Mouse (Mus musculus) spleen, adult 2 months (tissue): ENCODE results near the gene Gns. TPM values are rescaled to one million over a fixed set of nuclear protein-coding genes. Genes with fewer than 3 reads are reported as not detected.

ENCODE experiments used
- DNase-seq, 2 experiments: peaks; one replicate each; pipeline versions ENCODE4 v3.0.0 to v3.0.0-alpha.2; 2012 to 2021; ENCODE audit warnings: low spot score in 2 of 2, low read depth in 1 of 2
- H3K27ac ChIP-seq: fragments of 200-500 bp; 2 replicates; pipeline ENCODE4 v1.5.1; 2012; ENCODE audit warnings: low read length, inconsistent platforms; ENCODE audit not compliant: insufficient read depth
- H3K27me3 ChIP-seq: fragments of 200-500 bp; 2 replicates; pipeline ENCODE4 v1.6.1; 2012; ENCODE audit warnings: mild to moderate bottlenecking, moderate library complexity, low read length, inconsistent platforms; ENCODE audit not compliant: control insufficient read depth, insufficient read depth
- H3K36me3 ChIP-seq: fragments of 200-500 bp; 2 replicates; pipeline ENCODE4 v1.6.1; 2012; ENCODE audit warnings: mild to moderate bottlenecking, low read length, inconsistent platforms; ENCODE audit not compliant: control insufficient read depth, insufficient read depth
- H3K4me1 ChIP-seq: fragments of 200-500 bp; 2 replicates; pipeline ENCODE4 v1.6.1; 2011; ENCODE audit warnings: inconsistent platforms; ENCODE audit not compliant: control insufficient read depth, insufficient read depth, insufficient read length
- H3K4me3 ChIP-seq: fragments of 200-500 bp; 2 replicates; pipeline ENCODE4 v1.5.1; 2011; ENCODE audit warnings: mild to moderate bottlenecking, inconsistent platforms; ENCODE audit not compliant: insufficient read depth, insufficient read length; ENCODE audit errors: extremely low read depth
- CTCF ChIP-seq: fragments of 200-500 bp; IDR thresholded peaks from 2 replicates; pipeline ENCODE4 v1.5.1; 2011; ENCODE audit warnings: mild to moderate bottlenecking, inconsistent platforms; ENCODE audit not compliant: insufficient read depth, insufficient read length, insufficient replicate concordance; ENCODE audit errors: extremely low read depth
- POLR2A ChIP-seq: fragments of 200-500 bp; IDR thresholded peaks from 2 replicates; pipeline ENCODE4 v1.6.1; 2011; ENCODE audit warnings: low read depth, low read length, inconsistent platforms
- WGBS: fragments of 180-500 bp; shearing (Covaris S2); methylation state at CpG from one replicate; pipeline ENCODE4 v1.1.7; 2018; 5-methylcytosine and 5-hydroxymethylcytosine counted together
- polyA plus RNA-seq: library from polyadenylated mRNA; depleted of rRNA; stranded (reverse); fragments of >200 nt; gene quantifications from 2 replicates; pipeline ENCODE4 v1.2.3, GENCODE M21; 2012

Gene Gns
- polyA plus RNA-seq, 1 experiment, result 66.8 TPM

GRCm38 (mm10) chr10:121398599-121398998 is 33.7 kb downstream of the Gns start:
- Histone ChIP-seq H3K27ac (no peak overlapping the region), H3K27me3 (no peaks in the 10 kb centered on the region), H3K36me3 (peaks cover 25% of the 10 kb centered on the region), H3K4me3 (no peak overlapping the region), H3K4me1 (no peaks in the 10 kb centered on the region)
- 77% methylated on average over 7 of the region's 7 CpGs for WGBS
- TF ChIP-seq POLR2A, result no peak
- TF ChIP-seq CTCF, result no peak
- DNase-seq, result no peak

GRCm38 (mm10) chr10:121401005-121401404 is 36.1 kb downstream of the Gns start:
- no peaks in the 10 kb centered on the region for H3K27me3 ChIP-seq
- WGBS, result 77% methylated on average over 7 of the region's 7 CpGs
- no peak for DNase-seq
- H3K4me1 ChIP-seq, result no peaks in the 10 kb centered on the region
- TF ChIP-seq CTCF (no peak), POLR2A (no peak)
- no peak overlapping the region for H3K27ac ChIP-seq
- peaks cover 4% of the 10 kb centered on the region; the same call in 1 of the 2 replicates for H3K36me3 ChIP-seq
- no peak overlapping the region for H3K4me3 ChIP-seq

DNA sequence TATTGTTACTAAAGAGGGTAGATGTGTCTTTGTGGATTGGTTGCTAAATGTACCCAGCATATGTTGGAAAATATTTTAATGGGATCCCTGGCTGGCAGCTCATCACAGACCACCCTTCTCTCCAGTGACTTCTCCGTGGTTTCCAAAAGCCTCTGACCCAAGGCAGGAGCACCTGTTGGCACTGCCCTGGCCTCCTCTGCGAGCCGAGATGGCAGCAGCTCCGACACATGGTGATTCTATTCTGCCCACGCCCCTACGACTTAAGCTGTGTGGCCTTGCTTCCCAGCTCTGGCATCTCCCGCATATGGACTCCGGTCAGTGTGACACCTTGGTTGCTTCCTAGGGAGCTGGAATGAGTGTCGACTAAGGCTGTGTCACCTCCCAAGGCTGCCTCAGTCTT is 38.2 kb downstream of the Gns start:
- 91% methylated on average over 9 of the region's 9 CpGs for WGBS
- TF ChIP-seq POLR2A (no peak), CTCF (no peak)

GRCm38 (mm10) chr10:121403946-121404345 is 39.1 kb downstream of the Gns start:
- no peaks in the 10 kb centered on the region for H3K36me3 ChIP-seq
- no peak for TF ChIP-seq CTCF
- TF ChIP-seq POLR2A, result no peak
- WGBS, result 83% methylated on average over 7 of the region's 9 CpGs
- no peaks in the 10 kb centered on the region for H3K27me3 ChIP-seq
- no peaks in the 10 kb centered on the region for H3K4me1 ChIP-seq
- DNase-seq, result no peak
- no peak overlapping the region for H3K4me3 ChIP-seq
- H3K27ac ChIP-seq, result no peak overlapping the region

More for the DNA sequence above, 38.2 kb downstream of the Gns start:
- no peak overlapping the region for H3K4me3 ChIP-seq
- no peaks in the 10 kb centered on the region for H3K27me3 ChIP-seq
- H3K36me3 ChIP-seq, result no peaks in the 10 kb centered on the region
- H3K27ac ChIP-seq, result no peak overlapping the region
- no peak for DNase-seq
- no peaks in the 10 kb centered on the region for H3K4me1 ChIP-seq

- TF ChIP-seq CTCF (peak; percentile 58; the same call in 1 of the 2 replicates), POLR2A (no peak)
- H3K27me3 ChIP-seq, result no peaks in the 10 kb centered on the region
- 70% methylated on average over 7 of the region's 7 CpGs for WGBS
- no peak overlapping the region for H3K4me3 ChIP-seq
- H3K27ac ChIP-seq, result no peak overlapping the region
- H3K36me3 ChIP-seq, result peaks cover 21% of the 10 kb centered on the region
- no peaks in the 10 kb centered on the region for H3K4me1 ChIP-seq
- DNase-seq, result peak in 1 of 2 experiments; percentile 37
Measured at GRCm38 (mm10) chr10:121409717-121410116, 44.8 kb downstream of the Gns start.

DNA sequence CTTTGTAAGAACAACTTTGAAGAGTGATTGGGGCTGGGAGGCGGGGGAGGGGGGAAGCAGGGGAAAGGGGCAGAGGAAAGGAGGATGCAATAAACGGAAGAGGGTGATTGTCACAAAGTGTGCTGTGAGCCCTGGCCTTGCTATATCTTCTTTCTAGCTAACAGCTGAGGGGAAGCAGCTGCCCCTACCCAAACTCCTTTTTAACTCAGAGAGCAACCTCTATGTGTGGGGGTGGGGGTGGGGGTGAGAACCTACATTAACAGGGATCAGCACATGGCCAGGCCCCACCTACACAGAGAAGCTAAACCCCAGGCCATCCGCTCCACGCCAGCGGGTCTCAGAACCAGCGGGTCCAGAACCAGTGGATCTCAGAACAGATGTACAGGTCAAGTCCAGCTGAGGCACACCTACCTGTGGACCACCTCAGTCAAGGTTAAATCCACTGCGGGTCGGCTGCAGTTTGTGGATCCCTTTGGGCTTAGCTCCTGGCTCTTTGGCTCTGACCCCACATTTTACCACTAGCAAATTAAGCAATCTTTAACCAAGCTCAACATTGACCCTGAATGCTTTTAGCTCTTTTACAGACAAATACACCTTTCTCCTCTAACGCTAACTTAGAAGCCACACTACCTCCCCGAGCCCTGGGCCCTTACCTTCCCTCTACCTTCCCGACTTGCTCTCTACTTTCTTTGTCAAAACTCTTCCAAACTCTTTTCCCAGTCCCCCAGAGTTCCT is 47.0 kb downstream of the Gns start:
- 92% methylated on average over 11 of the region's 11 CpGs for WGBS
- Histone ChIP-seq H3K4me3 (no peak overlapping the region), H3K36me3 (peaks cover 34% of the 10 kb centered on the region), H3K27ac (no peak overlapping the region), H3K27me3 (no peaks in the 10 kb centered on the region), H3K4me1 (peaks cover 8% of the 10 kb centered on the region; the same call in 1 of the 2 replicates)
- no peak for DNase-seq
- TF ChIP-seq CTCF (no peak), POLR2A (no peak)

DNA sequence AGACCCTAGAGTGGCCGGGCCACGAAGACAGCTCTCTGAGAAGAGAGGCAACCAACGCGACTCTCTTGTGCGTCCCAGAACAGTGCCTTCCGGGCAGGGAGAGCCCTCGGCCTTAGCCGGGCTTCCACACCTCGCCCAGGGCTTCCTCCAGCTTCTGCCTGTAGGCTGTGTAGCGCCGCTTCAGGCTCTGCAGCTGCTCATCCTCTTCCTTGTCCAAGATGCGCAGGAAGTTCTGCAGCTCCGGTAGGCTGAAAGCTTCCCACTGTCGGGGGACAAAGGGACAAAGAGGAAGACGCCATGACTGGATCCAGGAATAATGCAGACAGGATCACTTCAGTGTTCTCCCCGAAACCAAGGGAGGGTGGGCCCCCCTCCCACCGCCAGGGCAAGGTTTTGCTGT is 47.9 kb downstream of the Gns start:
- H3K27ac ChIP-seq, result no peak overlapping the region
- TF ChIP-seq POLR2A, result no peak
- no peak for DNase-seq
- no peak overlapping the region for H3K4me3 ChIP-seq
- H3K4me1 ChIP-seq, result peaks cover 8% of the 10 kb centered on the region; the same call in 1 of the 2 replicates
- no peaks in the 10 kb centered on the region for H3K27me3 ChIP-seq
- peaks cover 34% of the 10 kb centered on the region for H3K36me3 ChIP-seq
- WGBS, result 90% methylated on average over 17 of the region's 17 CpGs
